Mouse (Mus musculus) Patski (cell line): ENCODE data around the gene Acadvl. TPM values are rescaled to one million over a fixed set of nuclear protein-coding genes. Genes with fewer than 3 reads are reported as not detected.
A peak's percentile ranks its signal among the peaks of the same experiment; 100 is the strongest.

ENCODE experiments used
- ATAC-seq: fragments of 100-300 bp; one replicate; pipeline ENCODE4 v1.8.0; 2021
- CTCF ChIA-PET: fragments of 350-600 bp; sonication (Branson Sonifier 250); formaldehyde crosslinking; loops from one replicate; lab custom pipeline; 2022; ENCODE audit warnings: inconsistent platforms; lab: Charles Lee
- POLR2A ChIA-PET: fragments of 350-600 bp; sonication (Branson Sonifier 250); formaldehyde crosslinking; loops from one replicate; lab custom pipeline; 2022; ENCODE audit warnings: antibody characterized with exemption, inconsistent platforms; lab: Charles Lee
- DNase-seq: peaks from one replicate; pipeline ENCODE4 v3.0.0-alpha.2; 2011; ENCODE audit warnings: low read depth, low spot score
- H3K27me3 ChIP-seq: fragments of 371-371 bp; one replicate; pipeline ENCODE4 v1.5.1; 2021
- CTCF ChIP-seq: fragments of 100-300 bp; IDR thresholded peaks from one replicate; pipeline ENCODE4 v1.5.1; 2021
- in situ Hi-C: fragments of 300-500 bp; cut with MboI; formaldehyde crosslinking; loops from 3 replicates; pipeline ENCODE4 v1.11.1; 2018; ENCODE audit warnings: low pct_unique_long_range_greater_than_20kb, mixed read lengths
- polyA plus RNA-seq: library from polyadenylated mRNA; unstranded; gene quantifications from one replicate; pipeline ENCODE4 v1.2.3, GENCODE M21; 2021

The Acadvl gene
- 234 TPM for polyA plus RNA-seq

DNA sequence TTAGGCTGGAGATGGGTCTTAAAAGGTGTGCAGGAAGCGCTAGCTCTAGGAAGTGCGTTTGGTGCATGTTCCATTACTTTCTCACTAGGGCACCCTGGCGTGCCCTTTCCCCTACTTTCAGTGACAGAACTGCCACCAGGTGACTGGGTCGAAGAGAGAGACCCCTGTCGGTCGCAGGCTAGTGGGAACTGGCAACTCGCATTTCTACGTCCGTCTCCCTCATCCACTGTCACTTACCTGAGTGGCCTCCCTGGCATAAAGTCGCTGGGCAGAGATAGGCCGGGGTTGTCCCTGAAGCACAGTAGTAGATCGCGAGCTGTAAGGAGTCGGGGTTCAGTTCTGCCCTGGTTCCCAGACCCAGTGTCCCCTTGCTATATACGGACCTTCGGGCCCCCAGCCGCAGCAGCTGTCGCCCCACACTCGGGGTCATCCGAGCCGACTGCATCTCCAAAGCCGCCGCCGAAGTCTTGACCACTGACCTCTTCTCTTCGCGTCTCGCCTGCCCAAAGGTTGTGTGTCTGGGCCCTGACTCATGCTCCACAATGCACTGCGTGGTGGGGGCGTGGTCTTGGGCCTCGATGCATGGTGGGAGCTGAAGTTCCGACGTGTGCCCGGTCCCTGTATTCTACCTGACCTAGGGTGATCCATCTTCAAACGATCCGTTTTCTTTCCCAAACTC is at the start of gene Acadvl:
Gene Acadvl (minus strand): TSS at position 532 of the 679 bp plus-strand sequence.
- no peaks in the 10 kb centered on the region for H3K27me3 ChIP-seq
- no peak for TF ChIP-seq CTCF
- ChIA-PET CTCF (interaction anchor here (1.5 to 2.4 kb wide), 2 partner anchors 10 to 13 kb away, joined by 7 to 14 read pairs; no protein-coding TSS in a partner anchor), POLR2A (interaction anchor here (0.5 to 1.7 kb wide), 5 partner anchors 12 to 194 kb away, joined by 3 to 7 read pairs (median 6); no protein-coding TSS in a partner anchor)
- in situ Hi-C loops = no loop called here
- ATAC-seq (peak; percentile 67), DNase-seq (no peak)

GRCm38 (mm10) chr11:70063053-70063452 is 47.8 kb upstream of the Acadvl start:
- DNase-seq (no peak), ATAC-seq (no peak)
- ChIA-PET CTCF (interaction anchor here (1.1 to 1.6 kb wide), 2 partner anchors 12 to 150 kb away, joined by 3 to 4 read pairs; no protein-coding TSS in a partner anchor), POLR2A (no interaction called here)
- TF ChIP-seq CTCF = peak; percentile 41
- peaks cover 11% of the 10 kb centered on the region for H3K27me3 ChIP-seq
- in situ Hi-C loops = loop anchor here (5.0 kb wide), 1 partner anchor 39 kb away; no protein-coding TSS in a partner anchor

- H3K27me3 ChIP-seq = peaks cover 4% of the 10 kb centered on the region
- DNase-seq = no peak
- POLR2A ChIA-PET = interaction anchor here (0.9 kb wide), 1 partner anchor 10 kb away, joined by 3 read pairs; no protein-coding TSS in a partner anchor
- CTCF ChIA-PET = no interaction called here
- no peak for TF ChIP-seq CTCF
- ATAC-seq = no peak
- in situ Hi-C loops = loop anchor here (5.0 kb wide), 2 partner anchors 42 to 142 kb away; no protein-coding TSS in a partner anchor
Observed at GRCm38 (mm10) chr11:70059930-70060329, 44.7 kb upstream of the Acadvl start.

GRCm38 (mm10) chr11:70057805-70058204 is 42.6 kb upstream of the Acadvl start:
- ChIA-PET POLR2A (interaction anchor here (1.1 kb wide), 1 partner anchor 151 kb away, joined by 6 read pairs; no protein-coding TSS in a partner anchor), CTCF (no interaction called here)
- no peak for ATAC-seq
- peaks cover 4% of the 10 kb centered on the region for H3K27me3 ChIP-seq
- DNase-seq = no peak
- TF ChIP-seq CTCF = no peak
- in situ Hi-C loops = loop anchor here (5.0 kb wide), 1 partner anchor 144 kb away; no protein-coding TSS in a partner anchor

GRCm38 (mm10) chr11:70055618-70056214 is 40.5 kb upstream of the Acadvl start:
- ChIA-PET CTCF (interaction anchor here (1.1 to 1.3 kb wide), 7 partner anchors 12 to 143 kb away, joined by 3 to 6 read pairs (median 3); no protein-coding TSS in a partner anchor), POLR2A (no interaction called here)
- peak; percentile 90 for TF ChIP-seq CTCF

DNA sequence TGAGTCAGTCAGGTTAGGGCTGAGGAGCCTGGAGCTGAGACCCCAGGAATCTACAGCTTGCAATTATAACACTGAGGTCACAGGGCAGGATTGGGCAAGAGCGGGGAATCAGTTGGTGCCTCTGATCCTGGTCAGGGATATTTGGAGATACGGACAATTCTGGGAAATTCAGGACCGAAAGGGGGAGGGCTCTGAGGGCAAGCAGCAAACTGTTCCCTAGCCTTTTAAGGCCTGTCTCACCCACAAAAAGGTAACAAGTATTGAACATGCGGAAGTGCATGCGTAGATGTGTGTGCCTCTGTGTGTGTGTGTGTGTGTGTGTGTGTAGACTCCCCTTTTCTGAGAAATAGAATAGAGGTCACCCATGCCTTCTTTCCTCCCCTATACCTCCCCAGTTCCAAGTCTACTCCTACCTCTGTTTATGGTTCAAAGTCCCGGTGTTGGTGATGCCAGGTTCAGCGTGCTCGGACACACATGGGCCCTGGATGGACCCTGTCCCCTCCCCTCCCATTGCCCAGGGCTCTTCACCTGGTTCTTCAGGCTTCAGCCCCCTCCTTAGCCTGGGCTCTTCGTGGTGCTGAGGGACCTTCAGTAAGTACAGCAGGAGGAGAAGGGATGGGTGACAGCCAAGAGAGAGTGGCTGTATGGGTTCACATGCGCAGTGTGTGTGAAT is 38.8 kb upstream of the Acadvl start, which contains the start of gene Asgr1:
Gene Asgr1 (plus strand): TSS at position 188 of the 673 bp plus-strand sequence.
- H3K27me3 ChIP-seq = peaks cover 4% of the 10 kb centered on the region
- CTCF ChIA-PET = interaction anchor here (1.3 kb wide), 1 partner anchor 17 kb away, joined by 4 read pairs; no protein-coding TSS in a partner anchor
- TF ChIP-seq CTCF = no peak
- no peak for ATAC-seq
- in situ Hi-C loops = no loop called here
- POLR2A ChIA-PET = no interaction called here
- no peak for DNase-seq

More at GRCm38 (mm10) chr11:70055618-70056214, 40.5 kb upstream of the Acadvl start:
- DNase-seq (no peak), ATAC-seq (no peak)
- peaks cover 4% of the 10 kb centered on the region for H3K27me3 ChIP-seq
- in situ Hi-C loops = loop anchor here (5.0 kb wide), 1 partner anchor 147 kb away; no protein-coding TSS in a partner anchor

DNA sequence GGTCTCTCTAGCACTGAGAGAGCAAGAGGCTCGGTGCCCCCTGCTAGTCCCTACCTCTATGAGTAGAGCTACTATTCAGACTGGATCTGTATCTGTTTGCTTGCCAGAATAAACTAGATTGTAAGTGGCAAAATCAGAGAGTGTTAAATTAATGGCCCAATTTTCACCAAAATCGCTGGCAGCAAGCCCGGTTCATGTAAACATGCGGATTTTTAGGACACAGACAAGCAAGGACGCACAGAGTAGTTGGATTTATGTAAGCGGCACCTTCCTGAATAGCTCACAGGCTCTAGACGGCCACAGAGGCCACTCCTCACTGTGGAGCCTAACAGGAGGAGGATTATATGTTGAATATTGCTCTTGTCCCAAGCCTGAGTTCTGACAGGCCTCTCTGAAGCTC is 37.9 kb upstream of the Acadvl start:
- ATAC-seq = no peak
- peaks cover 4% of the 10 kb centered on the region for H3K27me3 ChIP-seq
- POLR2A ChIA-PET = no interaction called here
- DNase-seq = no peak
- in situ Hi-C loops = no loop called here
- CTCF ChIA-PET = no interaction called here
- TF ChIP-seq CTCF = no peak

DNA sequence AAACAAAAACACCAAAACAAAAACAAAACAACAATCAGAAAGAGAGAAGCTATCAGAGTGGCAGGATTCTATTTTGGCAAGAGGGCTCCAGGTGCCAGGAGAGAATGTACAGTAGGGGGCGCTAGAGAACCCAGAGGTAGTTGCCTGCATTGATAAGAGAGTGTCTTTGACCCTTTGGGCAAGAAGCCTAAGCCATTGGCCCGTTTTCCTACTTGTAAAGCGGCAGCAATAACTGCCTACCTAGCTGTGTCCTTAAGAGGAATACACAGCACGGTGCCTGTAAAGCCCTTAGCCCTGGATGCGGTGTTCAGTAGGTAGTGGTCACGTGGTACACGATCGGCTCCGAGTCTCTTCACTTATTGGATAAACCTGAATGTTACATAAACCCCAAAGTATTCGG is 34.6 kb upstream of the Acadvl start:
- ChIA-PET POLR2A (no interaction called here), CTCF (no interaction called here)
- no peak for ATAC-seq
- no peak for TF ChIP-seq CTCF
- in situ Hi-C loops = no loop called here
- no peak for DNase-seq
- H3K27me3 ChIP-seq = peaks cover 4% of the 10 kb centered on the region

DNA sequence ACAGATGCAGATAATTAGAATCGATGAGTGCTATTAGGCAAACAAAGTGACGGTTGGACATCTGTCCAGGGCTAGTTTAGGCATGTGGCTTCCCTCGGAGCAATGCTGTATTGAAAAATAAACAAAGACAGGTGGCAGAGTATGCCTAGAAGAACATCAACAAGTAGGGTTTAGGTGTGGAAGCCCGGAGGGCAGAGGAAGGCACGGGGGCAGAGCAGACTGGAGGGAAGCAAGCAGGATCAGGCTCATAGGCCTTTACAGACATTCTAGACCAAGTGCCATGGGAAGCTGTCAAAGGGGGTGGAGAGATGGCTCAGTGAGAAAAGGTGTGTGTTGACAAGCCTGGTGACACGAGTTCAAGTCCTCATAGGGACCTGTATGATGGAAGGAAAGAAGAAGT is 34.2 kb upstream of the Acadvl start:
- peaks cover 4% of the 10 kb centered on the region for H3K27me3 ChIP-seq
- ChIA-PET POLR2A (no interaction called here), CTCF (no interaction called here)
- DNase-seq (no peak), ATAC-seq (no peak)
- TF ChIP-seq CTCF = no peak
- in situ Hi-C loops = no loop called here

- ChIA-PET POLR2A (no interaction called here), CTCF (no interaction called here)
- H3K27me3 ChIP-seq = no peaks in the 10 kb centered on the region
- no peak for DNase-seq
- TF ChIP-seq CTCF = no peak
- in situ Hi-C loops = no loop called here
- ATAC-seq = no peak
Observed at GRCm38 (mm10) chr11:70045435-70045834, 30.2 kb upstream of the Acadvl start.
